Mouse (Mus musculus) intestine, embryonic 16.5 days (tissue): ENCODE results near the gene Parp4. TPM values are rescaled to one million over a fixed set of nuclear protein-coding genes. Genes with fewer than 3 reads are reported as not detected.
A peak's percentile ranks its signal among the peaks of the same experiment; 100 is the strongest.

Experiments
- ATAC-seq: fragments of 200-750 bp; cut with Nextera tagmentation; 2 replicates; pipeline ENCODE4 v1.8.0; 2017; ENCODE audit warnings: moderate TSS enrichment, moderate library complexity
- H3K27ac ChIP-seq: fragments of 300-500 bp; sonication (generic); 2 replicates; pipeline ENCODE4 v1.5.1; 2014; ENCODE audit warnings: mild to moderate bottlenecking, low read length
- H3K27me3 ChIP-seq: fragments of 300-500 bp; sonication (generic); replicated peaks from 2 replicates; pipeline ENCODE4 v1.6.1; 2014; ENCODE audit warnings: low read length, control low read depth, mixed read lengths; ENCODE audit not compliant: control insufficient read depth, insufficient read depth
- H3K36me3 ChIP-seq: fragments of 300-500 bp; sonication (generic); 2 replicates; pipeline ENCODE4 v1.6.1; 2014; ENCODE audit warnings: low read length, control low read depth; ENCODE audit not compliant: control insufficient read depth, insufficient read depth
- H3K4me1 ChIP-seq: fragments of 300-500 bp; sonication (generic); 2 replicates; pipeline ENCODE4 v1.6.1; 2014; ENCODE audit warnings: low read length, control low read depth, mixed read lengths; ENCODE audit not compliant: control insufficient read depth, insufficient read depth
- H3K4me2 ChIP-seq: fragments of 300-500 bp; sonication (generic); 2 replicates; pipeline ENCODE4 v1.6.1; 2014; ENCODE audit warnings: low read depth, low read length, control low read depth
- H3K4me3 ChIP-seq: fragments of 300-500 bp; sonication (generic); 2 replicates; pipeline ENCODE4 v1.5.1; 2014; ENCODE audit warnings: mild to moderate bottlenecking, low read length
- H3K9ac ChIP-seq: fragments of 300-500 bp; sonication (generic); 2 replicates; pipeline ENCODE4 v1.6.1; 2014; ENCODE audit warnings: low read depth, low read length
- H3K9me3 ChIP-seq: fragments of 300-500 bp; sonication (generic); 2 replicates; pipeline ENCODE4 v1.6.1; 2016; ENCODE audit warnings: low read length, control low read depth; ENCODE audit not compliant: control insufficient read depth
- WGBS: fragments of 180-500 bp; shearing (Covaris S2); extraction: QIAGEN DNeasy Blood & Tissue Kit; methylation state at CpG from one replicate; pipeline ENCODE4 v1.1.7; 2014; 5-methylcytosine and 5-hydroxymethylcytosine counted together
- polyA plus RNA-seq: library from polyadenylated mRNA; unstranded; fragments of >200 nt; fragmentation: Nextera tagmentation; extraction: Ambion mirVana; gene quantifications from 2 replicates; pipeline ENCODE4 v1.2.1, GENCODE M21; 2015

Gene Parp4
- polyA plus RNA-seq, 1 experiment from 2014 or later: 4.1 TPM

DNA sequence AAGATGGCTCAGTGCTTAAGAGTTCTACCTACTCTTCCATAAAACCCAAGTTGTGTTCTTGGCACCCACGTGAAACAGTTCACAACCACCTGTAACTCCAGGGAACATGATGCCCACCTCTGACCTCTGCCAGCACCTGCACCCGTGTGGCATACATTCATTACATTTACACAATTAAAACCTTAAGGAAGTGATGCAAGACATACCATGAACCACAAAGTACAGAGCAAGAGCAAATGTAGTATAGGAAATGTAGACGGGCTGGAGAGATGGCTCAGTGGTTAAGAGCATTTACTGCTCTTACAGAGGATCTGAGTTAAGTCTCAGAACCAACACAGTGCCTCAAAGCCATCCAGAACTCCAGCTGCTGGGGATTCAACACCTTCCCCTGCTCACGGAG is 6.4 kb upstream of the Parp4 start:
- no peaks in the 10 kb centered on the region for H3K27me3 ChIP-seq
- H3K27ac ChIP-seq: no peak overlapping the region
- no peak overlapping the region for H3K9ac ChIP-seq
- H3K4me1 ChIP-seq: peaks cover 4% of the 10 kb centered on the region
- no peak overlapping the region for H3K4me2 ChIP-seq
- 0 out of 2 replicates have a peak, but pooled peaks cover under 1% of the 10 kb centered on the region for H3K36me3 ChIP-seq
- 87% methylated on average over 4 of the region's 4 CpGs for WGBS
- ATAC-seq: no peak
- H3K9me3 ChIP-seq: no peaks in the 10 kb centered on the region
- H3K4me3 ChIP-seq: no peak overlapping the region

- peak overlapping the region; percentile 75 for H3K9ac ChIP-seq
- no peaks in the 10 kb centered on the region for H3K27me3 ChIP-seq
- peaks cover 7% of the 10 kb centered on the region for H3K4me1 ChIP-seq
- no peaks in the 10 kb centered on the region for H3K9me3 ChIP-seq
- under 1% methylated on average over 59 of the region's 59 CpGs for WGBS
- H3K4me3 ChIP-seq: peak overlapping the region; percentile 88
- H3K4me2 ChIP-seq: peak overlapping the region; percentile 59
- H3K36me3 ChIP-seq: no peaks in the 10 kb centered on the region
- ATAC-seq: peak; percentile 99
- H3K27ac ChIP-seq: peak overlapping the region; percentile 74
These were observed 3.9 kb upstream of the Parp4 start for GRCm38 (mm10) chr14:56571310-56572093.

- H3K4me3 ChIP-seq: no peak overlapping the region
These were observed 2.9 kb upstream of the Parp4 start for GRCm38 (mm10) chr14:56572546-56572945.

DNA sequence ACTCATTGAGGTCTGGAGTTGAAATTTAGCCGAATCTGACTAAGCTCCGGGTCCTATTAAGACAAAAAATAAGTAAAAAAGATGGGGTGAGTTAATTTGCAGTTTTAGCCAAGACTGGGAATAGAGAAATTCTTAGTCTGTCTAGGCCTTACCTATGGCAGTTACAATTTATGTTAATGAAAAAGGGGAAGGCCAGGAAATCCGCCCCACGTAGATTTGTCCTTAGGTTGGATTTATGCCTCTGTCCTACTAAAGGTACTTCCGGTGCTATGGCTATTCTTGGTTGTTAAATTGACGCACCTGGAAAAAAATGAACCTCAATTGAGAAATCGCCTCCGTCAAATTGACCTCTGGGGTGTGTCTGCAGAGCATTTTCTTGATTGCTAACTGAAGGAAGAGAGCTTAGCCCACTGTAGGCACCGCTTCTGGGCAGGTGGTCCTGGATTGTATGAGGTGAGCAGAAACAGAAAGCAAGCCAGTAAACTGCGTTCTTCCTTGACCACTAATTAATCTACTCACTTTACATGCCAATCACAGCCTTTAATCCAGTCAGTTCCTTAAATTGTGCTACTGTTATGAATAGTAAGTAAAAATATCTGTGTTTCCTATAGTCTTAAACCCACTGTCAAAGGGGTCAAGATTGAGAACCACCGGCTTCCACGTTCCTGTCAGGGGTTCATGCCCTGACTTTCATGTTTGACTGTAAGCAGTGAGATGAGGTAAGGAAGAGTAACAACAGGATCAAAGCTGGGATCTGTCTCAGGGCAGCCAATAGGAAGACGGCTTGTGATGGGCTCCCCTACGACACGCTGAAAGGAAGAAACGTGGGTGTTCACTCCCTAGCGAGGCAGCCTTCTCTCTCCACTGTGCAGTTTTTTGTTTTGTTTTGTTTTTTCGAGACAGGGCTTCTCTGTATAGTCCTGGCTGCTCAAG is 816 bp downstream of the Parp4 start:
- WGBS: 69% methylated on average over 18 of the region's 18 CpGs

More at GRCm38 (mm10) chr14:56572546-56572945, 2.9 kb upstream of the Parp4 start:
- peaks cover 7% of the 10 kb centered on the region for H3K4me1 ChIP-seq
- H3K9me3 ChIP-seq: no peaks in the 10 kb centered on the region
- no peaks in the 10 kb centered on the region for H3K27me3 ChIP-seq
- H3K9ac ChIP-seq: no peak overlapping the region
- WGBS: 77% methylated on average over 2 of the region's 2 CpGs
- no peak overlapping the region for H3K27ac ChIP-seq
- no peak overlapping the region for H3K4me2 ChIP-seq
- H3K36me3 ChIP-seq: no peaks in the 10 kb centered on the region
- ATAC-seq: no peak

GRCm38 (mm10) chr14:56579011-56579410 is 3.6 kb downstream of the Parp4 start:
- Histone ChIP-seq H3K4me2 (no peak overlapping the region), H3K9me3 (no peaks in the 10 kb centered on the region), H3K4me3 (no peak overlapping the region), H3K27me3 (no peaks in the 10 kb centered on the region), H3K36me3 (no peaks in the 10 kb centered on the region), H3K27ac (no peak overlapping the region), H3K9ac (no peak overlapping the region), H3K4me1 (peaks cover 4% of the 10 kb centered on the region; the same call in 1 of the 2 replicates)
- WGBS: 52% methylated on average over 8 of the region's 8 CpGs
- no peak for ATAC-seq

More for the DNA sequence above, 816 bp downstream of the Parp4 start:
- Histone ChIP-seq H3K36me3 (no peaks in the 10 kb centered on the region), H3K9me3 (no peaks in the 10 kb centered on the region), H3K9ac (peak overlapping the region; percentile 84), H3K4me3 (peak overlapping the region; percentile 77), H3K4me2 (peak overlapping the region; percentile 66), H3K27me3 (no peaks in the 10 kb centered on the region), H3K4me1 (peaks cover 4% of the 10 kb centered on the region; the same call in 1 of the 2 replicates), H3K27ac (no peak overlapping the region)
- no peak for ATAC-seq

DNA sequence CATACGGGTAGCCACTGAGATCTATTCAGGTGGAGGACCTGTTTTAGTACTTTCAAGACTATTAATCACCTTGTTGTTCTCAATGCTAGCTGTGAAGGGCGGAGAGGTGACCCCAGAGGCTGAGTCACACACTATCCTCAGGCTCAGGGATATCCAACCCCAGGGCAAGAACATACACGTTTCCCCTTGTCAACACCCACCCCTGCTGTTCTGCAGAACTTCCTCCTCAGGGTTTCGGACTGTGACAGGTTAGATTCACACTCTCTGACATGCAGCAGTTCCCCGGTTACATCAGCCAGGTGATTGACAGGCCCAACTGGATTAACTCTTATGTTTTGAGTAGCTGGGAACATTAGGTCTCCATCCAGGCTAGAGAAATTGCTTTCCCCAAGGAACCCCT is 5.7 kb downstream of the Parp4 start:
- Histone ChIP-seq H3K9me3 (no peaks in the 10 kb centered on the region), H3K27ac (no peak overlapping the region), H3K27me3 (no peaks in the 10 kb centered on the region), H3K36me3 (no peaks in the 10 kb centered on the region), H3K4me2 (no peak overlapping the region), H3K9ac (no peak overlapping the region), H3K4me1 (peaks cover 1% of the 10 kb centered on the region; the same call in 1 of the 2 replicates), H3K4me3 (no peak overlapping the region)
- no peak for ATAC-seq
- WGBS: 57% methylated on average over 5 of the region's 5 CpGs

GRCm38 (mm10) chr14:56582294-56582693 is 6.9 kb downstream of the Parp4 start:
- H3K27me3 ChIP-seq: no peaks in the 10 kb centered on the region
- ATAC-seq: no peak
- H3K27ac ChIP-seq: no peak overlapping the region
- H3K9ac ChIP-seq: no peak overlapping the region
- no peaks in the 10 kb centered on the region for H3K36me3 ChIP-seq
- H3K9me3 ChIP-seq: no peaks in the 10 kb centered on the region
- H3K4me2 ChIP-seq: no peak overlapping the region
- 83% methylated on average over 6 of the region's 6 CpGs for WGBS
- no peaks in the 10 kb centered on the region for H3K4me1 ChIP-seq
- no peak overlapping the region for H3K4me3 ChIP-seq

DNA sequence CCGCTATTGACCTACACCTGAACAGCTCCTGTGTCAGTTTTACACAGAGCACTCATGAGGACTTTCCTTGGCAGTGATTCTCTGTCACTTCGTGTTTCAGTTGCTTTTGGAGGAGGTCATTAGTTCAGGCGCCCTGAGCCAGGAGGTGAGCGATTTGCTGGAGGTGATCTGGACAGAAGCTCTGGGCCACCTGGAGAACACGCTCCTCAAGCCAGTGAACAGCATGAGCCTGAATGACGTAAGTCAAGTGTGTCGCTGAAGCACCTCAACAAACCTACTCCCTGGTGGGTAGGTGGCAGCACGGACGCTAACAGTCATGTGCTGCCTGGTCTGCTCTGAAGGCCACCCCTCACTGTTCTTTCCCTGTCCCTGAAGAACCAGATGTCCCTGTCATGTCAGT is 16.8 kb downstream of the Parp4 start:
- Histone ChIP-seq H3K36me3 (no peaks in the 10 kb centered on the region; the same call in 1 of the 2 replicates), H3K9ac (no peak overlapping the region), H3K27ac (no peak overlapping the region), H3K4me3 (no peak overlapping the region), H3K27me3 (no peaks in the 10 kb centered on the region), H3K4me1 (no peaks in the 10 kb centered on the region), H3K9me3 (no peaks in the 10 kb centered on the region), H3K4me2 (no peak overlapping the region)
- ATAC-seq: no peak
- WGBS: 94% methylated on average over 9 of the region's 9 CpGs

DNA sequence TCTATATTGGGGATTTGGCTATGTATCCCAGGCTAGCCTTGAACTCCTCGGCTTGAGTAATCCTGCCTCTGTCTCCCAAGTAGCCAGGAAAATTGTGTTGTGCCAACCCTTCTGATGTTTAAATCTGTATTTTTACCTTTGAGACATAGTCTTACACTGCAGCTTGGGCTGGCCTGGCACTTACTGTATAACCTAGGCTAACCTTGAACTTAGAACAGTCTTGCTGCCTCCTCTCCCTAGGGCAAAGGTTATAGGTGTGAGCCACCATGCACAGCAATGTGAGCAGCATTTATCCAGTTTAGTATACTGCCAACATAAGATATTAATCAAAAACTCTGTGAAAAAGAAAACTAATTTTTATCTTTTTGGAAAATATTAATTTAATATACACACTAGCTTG is 19.4 kb downstream of the Parp4 start:
- no peak overlapping the region for H3K4me2 ChIP-seq
- H3K4me1 ChIP-seq: no peaks in the 10 kb centered on the region
- H3K27me3 ChIP-seq: no peaks in the 10 kb centered on the region
- H3K4me3 ChIP-seq: no peak overlapping the region
- ATAC-seq: no peak
- peaks cover 2% of the 10 kb centered on the region for H3K36me3 ChIP-seq
- no peak overlapping the region for H3K27ac ChIP-seq
- no peak overlapping the region for H3K9ac ChIP-seq
- WGBS: 90% methylated on average over 1 of the region's 1 CpGs
- no peaks in the 10 kb centered on the region for H3K9me3 ChIP-seq
